Mouse (Mus musculus): ENCODE data around the gene Parvb. TPM values are rescaled to one million over a fixed set of nuclear protein-coding genes. Genes with fewer than 3 reads are reported as not detected.

Gene Parvb
- polyA plus RNA-seq, 1 experiment from 2014 or later, result 5.4 TPM

DNA sequence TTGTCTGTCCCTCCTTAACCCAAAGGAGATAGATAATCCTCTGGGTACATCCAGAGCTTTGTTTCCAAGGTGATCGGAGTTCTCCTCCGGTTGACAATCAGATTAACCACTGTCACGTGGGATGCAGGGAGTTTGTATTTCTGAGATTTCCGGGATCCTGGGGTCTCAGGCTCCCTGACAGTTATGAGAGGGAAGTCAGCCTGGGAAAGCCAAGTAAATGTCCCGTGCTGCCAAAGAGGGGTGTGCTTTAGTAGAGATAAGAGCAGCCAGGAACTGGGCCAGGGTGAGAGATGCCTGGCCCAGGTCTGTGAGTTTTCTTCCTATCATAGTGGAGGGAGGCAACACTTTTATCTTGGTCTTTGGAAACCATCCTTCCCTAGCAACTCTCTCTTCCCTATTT is 1.2 kb upstream of the Parvb start:
- Histone ChIP-seq H3K4me1 (ENCODE audit: insufficient read depth) (0 out of 2 replicates have a peak, but pooled peaks cover 4% of the 10 kb centered on the region), H3K4me2 (peak overlapping the region; percentile 96), H3K27ac (ENCODE audit: low read depth) (0 out of 2 replicates have a peak overlapping the region, but pooled peaks have one; percentile 18), H3K36me3 (ENCODE audit: insufficient read depth) (no peaks in the 10 kb centered on the region), H3K4me3 (ENCODE audit: low read depth, low read length) (no peak overlapping the region), H3K9me3 (ENCODE audit: low read depth, low read length) (no peaks in the 10 kb centered on the region), H3K27me3 (ENCODE audit: insufficient read depth, low read length) (0 out of 2 replicates have a peak, but pooled peaks cover 3% of the 10 kb centered on the region), H3K9ac (no peak overlapping the region)
- DNase-seq, result peak; percentile 15
- no peak for TF ChIP-seq CTCF (IDR thresholded peaks at IDR 0.05; ENCODE audit: low read depth)
- WGBS, result 17% methylated on average over 5 of the region's 5 CpGs
- no peak for ATAC-seq (ENCODE audit: insufficient read depth)

DNA sequence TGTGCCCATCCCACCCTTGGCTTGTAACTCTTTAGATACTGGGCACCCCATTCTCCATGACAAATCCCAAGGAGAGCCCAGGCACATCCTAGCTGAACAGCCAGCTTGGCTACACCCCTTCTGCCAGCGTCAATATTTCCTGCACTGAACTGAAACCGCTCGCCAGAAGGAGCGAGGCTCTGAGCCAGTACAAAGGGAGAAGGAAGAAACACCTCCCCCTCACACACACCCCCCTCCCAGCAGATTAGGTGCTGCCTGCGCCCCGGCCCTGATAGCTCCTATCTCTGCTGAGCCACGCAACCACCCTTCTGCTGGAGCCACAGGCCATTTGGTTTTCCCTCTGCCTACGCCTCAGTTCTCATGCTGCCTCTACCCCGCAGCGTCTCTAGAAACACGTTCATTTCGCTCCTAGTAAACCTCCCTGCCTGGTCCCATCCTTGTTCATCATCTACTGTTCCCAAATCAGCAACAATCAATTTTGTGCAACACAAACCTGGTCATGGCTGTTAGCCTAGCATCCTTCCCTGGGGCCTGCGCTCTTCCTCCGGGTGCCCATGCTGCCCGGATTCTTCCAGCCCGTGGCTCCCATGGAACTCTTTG is 630 bp upstream of the Parvb start:
- H3K27me3 ChIP-seq (ENCODE audit: insufficient read depth, low read length), result 0 out of 2 replicates have a peak, but pooled peaks cover 3% of the 10 kb centered on the region
- ATAC-seq (ENCODE audit: insufficient read depth) (peak; percentile 63), DNase-seq (peak; percentile 54)
- no peak for TF ChIP-seq CTCF (IDR thresholded peaks at IDR 0.05; ENCODE audit: low read depth)
- WGBS, result 4% methylated on average over 16 of the region's 16 CpGs
- H3K4me1 ChIP-seq (ENCODE audit: insufficient read depth), result 0 out of 2 replicates have a peak, but pooled peaks cover 4% of the 10 kb centered on the region
- H3K36me3 ChIP-seq (ENCODE audit: insufficient read depth), result no peaks in the 10 kb centered on the region
- H3K27ac ChIP-seq (ENCODE audit: low read depth), result peak overlapping the region; percentile 78; the same call in 1 of the 2 replicates
- H3K4me3 ChIP-seq (ENCODE audit: low read depth, low read length), result peak overlapping the region; percentile 58
- H3K9ac ChIP-seq, result peak overlapping the region; percentile 55
- H3K4me2 ChIP-seq, result peak overlapping the region; percentile 96
- H3K9me3 ChIP-seq (ENCODE audit: low read depth, low read length), result no peaks in the 10 kb centered on the region

- DNase-seq, result peak; percentile 14
- 0 out of 2 replicates have a peak, but pooled peaks cover 3% of the 10 kb centered on the region for H3K27me3 ChIP-seq (ENCODE audit: insufficient read depth, low read length)
- no peaks in the 10 kb centered on the region for H3K36me3 ChIP-seq (ENCODE audit: insufficient read depth)
- no peak for TF ChIP-seq CTCF (IDR thresholded peaks at IDR 0.05; ENCODE audit: low read depth)
- H3K27ac ChIP-seq (ENCODE audit: low read depth), result no peak overlapping the region; the same call in 1 of the 2 replicates
- H3K4me2 ChIP-seq, result peak overlapping the region; percentile 96
- H3K9me3 ChIP-seq (ENCODE audit: low read depth, low read length), result no peaks in the 10 kb centered on the region
- H3K9ac ChIP-seq, result peak overlapping the region; percentile 55
- H3K4me1 ChIP-seq (ENCODE audit: insufficient read depth), result 0 out of 2 replicates have a peak, but pooled peaks cover 4% of the 10 kb centered on the region
- H3K4me3 ChIP-seq (ENCODE audit: low read depth, low read length), result peak overlapping the region; percentile 58
- ATAC-seq (ENCODE audit: insufficient read depth), result no peak
- 20% methylated on average over 8 of the region's 8 CpGs for WGBS
These were observed 766 bp downstream of the Parvb start for GRCm38 (mm10) chr15:84232609-84233008.

DNA sequence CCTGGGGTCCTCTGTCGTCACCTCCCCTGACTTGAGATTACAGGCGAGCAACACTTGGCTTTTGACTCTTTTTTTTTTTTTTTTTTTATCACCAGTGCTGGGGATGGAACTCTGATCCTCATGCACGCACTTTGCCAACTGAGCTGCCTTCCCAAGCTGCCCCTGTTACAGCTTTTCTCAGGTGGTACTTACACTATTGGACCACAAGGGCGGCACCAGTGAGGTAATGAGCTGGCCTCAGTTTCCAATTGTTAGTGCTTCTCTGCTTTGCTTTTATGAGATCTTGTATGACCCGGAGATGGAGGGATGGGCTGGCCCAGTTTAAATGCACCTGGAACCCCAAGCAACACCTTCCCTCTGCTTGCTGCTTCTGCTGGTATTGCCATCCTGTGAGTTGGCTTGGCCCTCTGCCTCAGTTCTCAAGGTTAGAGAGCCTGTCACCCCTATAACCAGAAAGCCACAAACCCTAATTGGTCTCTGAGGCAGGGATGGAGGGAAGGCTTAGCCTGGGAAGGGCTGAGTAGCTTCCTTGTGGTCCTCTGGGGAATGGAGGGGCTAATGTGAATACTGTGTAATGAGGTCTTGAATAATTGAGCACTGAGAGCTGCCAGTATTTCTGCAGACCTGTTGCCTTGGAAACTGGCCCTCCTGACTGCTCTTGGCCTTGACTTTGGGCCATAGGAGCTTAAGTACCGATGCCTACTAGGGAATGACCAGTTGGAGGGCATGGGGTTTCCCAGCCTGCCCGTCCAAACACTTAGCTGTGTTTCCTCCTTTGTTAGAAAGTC is 3.1 kb downstream of the Parvb start:
- Histone ChIP-seq H3K36me3 (ENCODE audit: insufficient read depth) (no peaks in the 10 kb centered on the region), H3K27ac (ENCODE audit: low read depth) (no peak overlapping the region), H3K9ac (no peak overlapping the region), H3K27me3 (ENCODE audit: insufficient read depth, low read length) (0 out of 2 replicates have a peak, but pooled peaks cover 3% of the 10 kb centered on the region), H3K4me2 (no peak overlapping the region), H3K4me1 (ENCODE audit: insufficient read depth) (peaks cover 20% of the 10 kb centered on the region), H3K9me3 (ENCODE audit: low read depth, low read length) (no peaks in the 10 kb centered on the region), H3K4me3 (ENCODE audit: low read depth, low read length) (no peak overlapping the region)
- 79% methylated on average over 7 of the region's 7 CpGs for WGBS
- ATAC-seq (ENCODE audit: insufficient read depth) (no peak), DNase-seq (peak; percentile 11)
- no peak for TF ChIP-seq CTCF (IDR thresholded peaks at IDR 0.05; ENCODE audit: low read depth)

DNA sequence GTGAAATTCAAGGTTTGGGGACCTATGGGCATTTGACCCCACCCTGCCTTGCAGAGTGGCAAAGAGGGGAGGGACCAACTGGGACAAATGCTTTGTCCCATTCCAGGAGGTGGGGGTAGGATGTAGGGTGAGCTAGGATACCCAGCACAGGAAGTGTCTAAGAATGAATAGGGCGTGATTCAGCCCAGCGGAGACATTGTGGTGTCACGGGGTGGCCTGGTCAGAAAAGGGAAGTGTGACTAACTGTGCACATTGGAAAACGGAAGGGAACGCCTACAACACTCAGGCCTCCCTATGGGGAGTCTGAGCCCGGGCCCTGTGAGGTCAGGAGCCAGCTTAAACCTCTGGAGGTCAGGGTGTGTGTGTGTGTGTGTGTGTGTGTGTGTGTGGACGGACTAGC is 3.8 kb downstream of the Parvb start:
- Histone ChIP-seq H3K4me3 (ENCODE audit: low read depth, low read length) (no peak overlapping the region), H3K27me3 (ENCODE audit: insufficient read depth, low read length) (0 out of 2 replicates have a peak, but pooled peaks cover 3% of the 10 kb centered on the region), H3K9ac (no peak overlapping the region), H3K4me2 (no peak overlapping the region), H3K36me3 (ENCODE audit: insufficient read depth) (no peaks in the 10 kb centered on the region), H3K4me1 (ENCODE audit: insufficient read depth) (peaks cover 20% of the 10 kb centered on the region), H3K27ac (ENCODE audit: low read depth) (no peak overlapping the region), H3K9me3 (ENCODE audit: low read depth, low read length) (no peaks in the 10 kb centered on the region)
- DNase-seq (peak; percentile 63), ATAC-seq (ENCODE audit: insufficient read depth) (peak; percentile 43)
- no peak for TF ChIP-seq CTCF (IDR thresholded peaks at IDR 0.05; ENCODE audit: low read depth)
- WGBS, result 75% methylated on average over 7 of the region's 7 CpGs

- Histone ChIP-seq H3K4me2 (peak overlapping the region; percentile 48), H3K4me1 (ENCODE audit: insufficient read depth) (peaks cover 16% of the 10 kb centered on the region), H3K9ac (no peak overlapping the region), H3K9me3 (ENCODE audit: low read depth, low read length) (no peaks in the 10 kb centered on the region), H3K36me3 (ENCODE audit: insufficient read depth) (no peaks in the 10 kb centered on the region), H3K27ac (ENCODE audit: low read depth) (no peak overlapping the region), H3K27me3 (ENCODE audit: insufficient read depth, low read length) (no peaks in the 10 kb centered on the region), H3K4me3 (ENCODE audit: low read depth, low read length) (no peak overlapping the region)
- ATAC-seq (ENCODE audit: insufficient read depth), result no peak
- TF ChIP-seq CTCF (IDR thresholded peaks at IDR 0.05; ENCODE audit: low read depth), result no peak
- DNase-seq, result no peak
- 23% methylated on average over 15 of the region's 15 CpGs for WGBS
These were observed 6.7 kb downstream of the Parvb start for GRCm38 (mm10) chr15:84238552-84238951.

GRCm38 (mm10) chr15:84238991-84239401 is 7.2 kb downstream of the Parvb start:
- no peaks in the 10 kb centered on the region for H3K27me3 ChIP-seq (ENCODE audit: insufficient read depth, low read length)
- no peak overlapping the region for H3K4me3 ChIP-seq (ENCODE audit: low read depth, low read length)
- TF ChIP-seq CTCF (IDR thresholded peaks at IDR 0.05; ENCODE audit: low read depth), result no peak
- H3K9ac ChIP-seq, result no peak overlapping the region
- ATAC-seq (ENCODE audit: insufficient read depth) (no peak; the same call in 1 of the 2 replicates), DNase-seq (peak; percentile 32)
- H3K4me2 ChIP-seq, result peak overlapping the region; percentile 48
- H3K36me3 ChIP-seq (ENCODE audit: insufficient read depth), result no peaks in the 10 kb centered on the region
- H3K9me3 ChIP-seq (ENCODE audit: low read depth, low read length), result no peaks in the 10 kb centered on the region
- 6% methylated on average over 16 of the region's 16 CpGs for WGBS
- peaks cover 16% of the 10 kb centered on the region for H3K4me1 ChIP-seq (ENCODE audit: insufficient read depth)
- no peak overlapping the region for H3K27ac ChIP-seq (ENCODE audit: low read depth)
